Mouse (Mus musculus) small intestine, adult 2 months (tissue): ENCODE measurements around the gene Jhy. TPM values are rescaled to one million over a fixed set of nuclear protein-coding genes. Genes with fewer than 3 reads are reported as not detected.

ENCODE experiments used
- H3K27ac ChIP-seq: fragments of 200-500 bp; 2 replicates; pipeline ENCODE4 v1.5.1; 2012; ENCODE audit warnings: low read depth, low read length, control low read depth, inconsistent platforms; ENCODE audit not compliant: insufficient read depth
- H3K27me3 ChIP-seq: fragments of 200-500 bp; 2 replicates; pipeline ENCODE4 v1.6.1; 2012; ENCODE audit warnings: mild to moderate bottlenecking, moderate library complexity, low read length, inconsistent platforms; ENCODE audit not compliant: control insufficient read depth, insufficient read depth
- H3K36me3 ChIP-seq: fragments of 200-500 bp; 2 replicates; pipeline ENCODE4 v1.6.1; 2012; ENCODE audit warnings: mild to moderate bottlenecking, low read length, control low read depth, inconsistent platforms; ENCODE audit not compliant: control insufficient read depth, insufficient read depth
- H3K4me1 ChIP-seq: fragments of 200-500 bp; 2 replicates; pipeline ENCODE4 v1.6.1; 2012; ENCODE audit warnings: low read length, inconsistent platforms, mixed read lengths; ENCODE audit not compliant: control insufficient read depth, insufficient read depth, insufficient read length
- H3K4me3 ChIP-seq: fragments of 200-500 bp; 2 replicates; pipeline ENCODE4 v1.5.1; 2012; ENCODE audit warnings: low read depth, mild to moderate bottlenecking, control low read depth, inconsistent platforms, low read length, moderate library complexity
- CTCF ChIP-seq: fragments of 200-500 bp; IDR thresholded peaks from 2 replicates; pipeline ENCODE4 v1.5.1; 2012; ENCODE audit warnings: low read depth, mild to moderate bottlenecking, control low read depth, inconsistent platforms, low read length, moderate library complexity, mixed read lengths; ENCODE audit not compliant: insufficient replicate concordance, insufficient read length; ENCODE audit errors: extremely low read depth
- POLR2A ChIP-seq: fragments of 200-500 bp; IDR thresholded peaks from 2 replicates; pipeline ENCODE4 v1.6.1; 2012; ENCODE audit warnings: low read depth, mild to moderate bottlenecking, control low read depth, inconsistent platforms, low read length, moderate library complexity
- WGBS: fragments of 180-500 bp; shearing (Covaris S2); methylation state at CpG from one replicate; pipeline ENCODE4 v1.1.7; 2018; 5-methylcytosine and 5-hydroxymethylcytosine counted together
- polyA plus RNA-seq: library from polyadenylated mRNA; depleted of rRNA; stranded (reverse); fragments of >200 nt; gene quantifications from 2 replicates; pipeline ENCODE4 v1.2.3, GENCODE M21; 2012; rRNA removed

Gene Jhy
- polyA plus RNA-seq, result 0.03 and 0.04 TPM in 2 replicates

GRCm38 (mm10) chr9:40963586-40964417 is at the start of gene Jhy:
Gene Jhy, minus strand, starts transcription at chr9:40964118.
- 3% methylated on average over 51 of the region's 51 CpGs for WGBS
- Histone ChIP-seq H3K36me3 (no peaks in the 10 kb centered on the region), H3K4me3 (no peak within 1 kb of the TSS), H3K27ac (no peak within 1 kb of the TSS), H3K4me1 (no peaks in the 10 kb centered on the region), H3K27me3 (peaks cover 13% of the 10 kb centered on the region)
- no peak for TF ChIP-seq POLR2A
- TF ChIP-seq CTCF, result no peak

GRCm38 (mm10) chr9:41012456-41012855 is 48.5 kb upstream of the Jhy start:
- Histone ChIP-seq H3K27ac (no peak overlapping the region), H3K4me1 (no peaks in the 10 kb centered on the region), H3K4me3 (no peak overlapping the region), H3K27me3 (no peaks in the 10 kb centered on the region), H3K36me3 (no peaks in the 10 kb centered on the region)
- TF ChIP-seq POLR2A (no peak), CTCF (no peak)
- 78% methylated on average over 5 of the region's 5 CpGs for WGBS

- Histone ChIP-seq H3K36me3 (no peaks in the 10 kb centered on the region), H3K4me1 (no peaks in the 10 kb centered on the region), H3K27ac (no peak overlapping the region), H3K27me3 (no peaks in the 10 kb centered on the region), H3K4me3 (no peak overlapping the region)
- no peak for TF ChIP-seq CTCF
- no peak for TF ChIP-seq POLR2A
- 70% methylated on average over 13 of the region's 13 CpGs for WGBS
Measured at GRCm38 (mm10) chr9:41011512-41012436, 47.9 kb upstream of the Jhy start.

- H3K4me3 ChIP-seq, result no peak overlapping the region
- no peak for TF ChIP-seq POLR2A
- no peak for TF ChIP-seq CTCF
- WGBS, result 33% methylated on average over 1 of the region's 1 CpGs
- H3K4me1 ChIP-seq, result no peaks in the 10 kb centered on the region
- H3K27me3 ChIP-seq, result no peaks in the 10 kb centered on the region
- no peaks in the 10 kb centered on the region for H3K36me3 ChIP-seq
- no peak overlapping the region for H3K27ac ChIP-seq
Measured at GRCm38 (mm10) chr9:41007785-41008184, 43.9 kb upstream of the Jhy start.

- no peak within 1 kb of the TSS for H3K27ac ChIP-seq
- H3K27me3 ChIP-seq, result no peaks in the 10 kb centered on the region
- TF ChIP-seq CTCF (no peak), POLR2A (no peak)
- H3K4me3 ChIP-seq, result no peak within 1 kb of the TSS
- no peaks in the 10 kb centered on the region for H3K4me1 ChIP-seq
- WGBS, result 32% methylated on average over 4 of the region's 4 CpGs
- no peaks in the 10 kb centered on the region for H3K36me3 ChIP-seq
Measured at GRCm38 (mm10) chr9:41004415-41004814, 40.5 kb upstream of the Jhy start, which contains the start of gene Crtam. Gene Crtam, minus strand, starts transcription at chr9:41004628.

- Histone ChIP-seq H3K4me3 (no peak overlapping the region), H3K27ac (no peak overlapping the region), H3K36me3 (no peaks in the 10 kb centered on the region), H3K4me1 (no peaks in the 10 kb centered on the region), H3K27me3 (no peaks in the 10 kb centered on the region)
- TF ChIP-seq POLR2A, result no peak
- no peak for TF ChIP-seq CTCF
- 65% methylated on average over 7 of the region's 7 CpGs for WGBS
Measured at GRCm38 (mm10) chr9:40997116-40997779, 33.3 kb upstream of the Jhy start.

- TF ChIP-seq POLR2A (no peak), CTCF (no peak)
- Histone ChIP-seq H3K27ac (no peak overlapping the region), H3K27me3 (no peaks in the 10 kb centered on the region), H3K4me1 (no peaks in the 10 kb centered on the region), H3K36me3 (no peaks in the 10 kb centered on the region), H3K4me3 (no peak overlapping the region)
- WGBS, result 71% methylated on average over 5 of the region's 5 CpGs
Measured at GRCm38 (mm10) chr9:40994075-40994474, 30.2 kb upstream of the Jhy start.
